Mouse (Mus musculus) adrenal gland, postnatal 36 days (tissue): ENCODE measurements around the gene B3gat1. TPM values are rescaled to one million over a fixed set of nuclear protein-coding genes. Genes with fewer than 3 reads are reported as not detected.

ENCODE experiments used
- DNase-seq, 2 experiments: peaks; one replicate each; pipeline ENCODE4 v3.0.0; 2021; ENCODE audit warnings: mixed read lengths in 1 of 2
- long read RNA-seq, 2 experiments: library from polyadenylated mRNA; stranded (forward); transcript quantifications; one replicate each; pipeline ENCODE4 v2.0.0; 2021; ENCODE audit warnings: borderline sequencing depth in 2 of 2
- total RNA-seq, 2 experiments: library from RNA; stranded (reverse); gene quantifications; 2 replicates each; pipeline ENCODE4 v1.2.3; 2021

The B3gat1 gene
- total RNA-seq, result under 1 TPM; 0.69 to 0.73 TPM
- long read RNA-seq, experiment 1, result 0 reads
- long read RNA-seq, experiment 2, result 0 reads

DNA sequence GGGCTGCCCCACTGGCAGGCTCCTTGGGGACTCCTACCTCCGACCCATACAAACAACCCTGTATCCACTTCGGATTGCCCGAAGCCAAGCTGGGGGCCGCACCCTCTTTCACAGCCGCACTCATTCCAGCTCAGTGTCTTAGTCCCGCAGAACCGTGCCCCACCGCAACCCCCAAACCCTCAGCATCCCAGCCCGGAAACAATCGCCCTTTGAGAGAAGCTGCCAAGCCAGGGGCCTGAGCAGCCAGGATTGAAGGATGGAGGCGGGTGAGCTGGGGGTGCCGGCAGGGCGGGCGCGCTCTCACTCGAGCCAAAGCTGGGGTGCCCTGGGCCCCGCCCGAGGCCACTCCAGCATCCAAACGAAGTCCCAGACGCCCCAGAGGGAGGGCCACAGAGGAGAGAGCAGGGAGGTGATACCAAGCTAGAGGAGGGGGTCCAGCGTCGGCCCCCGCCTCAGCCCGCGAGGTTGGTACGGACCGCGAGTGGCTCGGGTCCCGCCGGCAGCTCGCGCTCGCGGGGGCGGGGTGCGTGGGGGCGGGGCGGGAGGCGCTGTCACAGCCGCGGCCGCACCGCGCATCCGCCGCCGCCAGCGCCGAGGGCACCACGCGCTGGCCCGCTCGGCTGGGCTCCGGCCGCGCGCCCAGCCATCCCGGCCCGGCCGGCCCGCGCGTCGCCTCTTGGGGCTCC, at the start of gene B3gat1:
TSS of gene B3gat1 (plus strand) at position 523 of the 686 bp plus-strand sequence.
- peak in 1 of 2 experiments; percentile 19 for DNase-seq

DNA sequence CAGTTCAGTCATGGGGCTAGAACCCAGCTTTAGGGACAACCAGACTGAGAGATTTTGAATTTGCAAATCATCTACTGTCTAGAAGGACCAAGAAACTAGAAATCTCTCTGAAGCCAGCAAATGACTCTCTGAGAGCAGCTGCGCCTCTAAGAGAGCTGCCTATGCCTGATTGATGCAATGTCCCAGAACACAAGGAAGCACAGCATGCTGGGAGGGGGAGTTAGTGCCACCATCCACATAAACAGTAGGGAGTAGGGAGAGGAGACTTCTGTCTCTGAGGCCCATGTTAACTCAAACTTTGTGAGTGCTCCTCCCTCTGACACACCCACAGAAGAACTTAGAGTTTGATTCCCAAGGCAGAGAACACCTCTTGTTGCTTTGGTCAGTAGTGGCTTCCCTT, 44.4 kb upstream of the B3gat1 start:
- DNase-seq, result no peak

DNA sequence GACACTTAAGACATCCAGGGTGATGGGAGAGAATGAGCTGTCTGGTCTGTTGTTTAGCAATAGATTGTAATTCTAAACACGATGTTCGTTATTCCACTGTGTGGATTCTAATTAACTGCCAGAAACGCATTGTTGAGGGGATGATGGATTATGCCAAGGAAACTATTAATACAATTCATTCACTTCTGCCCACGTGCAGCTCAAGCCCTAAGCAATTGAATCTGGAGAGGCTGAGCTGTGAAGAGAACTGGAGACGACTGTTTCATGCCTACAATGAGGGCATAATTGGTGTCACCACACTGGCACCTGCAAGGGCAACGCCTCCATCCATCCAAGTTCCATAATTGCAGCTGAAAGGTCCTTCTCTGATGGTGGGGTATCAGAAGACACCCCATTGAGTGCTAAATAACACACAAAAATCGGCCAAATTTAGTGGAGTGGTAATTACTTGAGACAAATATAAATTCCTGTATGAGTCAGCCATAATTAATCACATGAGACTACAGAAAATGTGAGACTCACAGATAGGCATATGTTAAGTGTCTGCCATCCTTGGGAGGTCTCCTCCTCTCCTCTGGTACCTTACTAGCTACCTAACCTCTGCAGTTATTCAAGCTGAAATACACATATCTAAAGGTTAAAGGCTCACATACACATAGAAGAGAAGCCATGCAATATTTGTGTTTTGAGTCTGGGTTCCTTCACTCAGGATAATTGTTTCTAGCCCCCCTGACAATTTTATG, 43.4 kb upstream of the B3gat1 start:
- no peak for DNase-seq

DNA sequence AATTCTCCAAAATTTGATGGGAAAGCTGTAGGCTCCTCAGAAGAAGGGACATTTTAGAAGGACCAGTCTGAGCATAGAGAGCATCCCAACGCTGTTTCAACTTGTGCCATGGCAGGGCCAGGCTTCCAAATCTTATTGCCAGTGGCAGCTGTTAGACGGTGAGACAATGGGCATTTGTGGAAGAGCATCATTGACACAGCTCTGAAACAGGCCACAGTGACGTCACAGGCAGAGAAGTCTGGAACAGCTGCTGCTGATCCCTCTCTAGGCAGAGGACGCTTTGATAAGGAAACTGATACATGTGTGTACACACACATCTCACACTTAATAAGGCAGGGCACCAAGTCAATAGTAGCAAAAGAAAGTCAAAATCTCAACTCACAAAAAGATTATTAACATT, 40.9 kb upstream of the B3gat1 start:
- no peak for DNase-seq

GRCm38 (mm10) chr9:26694656-26695055, 38.9 kb upstream of the B3gat1 start:
- DNase-seq, result no peak

- DNase-seq, result no peak
These were observed 38.4 kb upstream of the B3gat1 start for GRCm38 (mm10) chr9:26695178-26695577.

- no peak for DNase-seq
These were observed 35.2 kb upstream of the B3gat1 start for GRCm38 (mm10) chr9:26698286-26698685.

DNA sequence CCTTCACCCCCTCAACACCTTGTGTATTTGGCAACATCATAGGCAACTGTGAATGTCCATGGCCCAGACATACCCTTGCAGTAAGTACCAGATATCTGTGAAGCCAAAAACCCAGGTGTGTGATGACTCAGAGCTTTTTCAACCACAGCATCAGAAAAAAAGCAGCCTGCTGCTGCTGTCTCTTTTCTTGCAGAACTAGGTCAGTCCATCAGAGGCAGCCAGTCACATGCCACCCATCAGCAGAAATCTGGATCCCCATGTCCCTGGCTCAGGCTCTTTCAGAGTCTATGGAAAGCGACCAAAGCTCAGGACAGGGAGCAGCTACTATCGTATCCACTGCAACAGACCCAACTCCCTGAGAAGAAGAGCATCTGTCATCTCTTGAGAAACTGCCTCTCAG, 33.2 kb upstream of the B3gat1 start:
- no peak for DNase-seq

DNA sequence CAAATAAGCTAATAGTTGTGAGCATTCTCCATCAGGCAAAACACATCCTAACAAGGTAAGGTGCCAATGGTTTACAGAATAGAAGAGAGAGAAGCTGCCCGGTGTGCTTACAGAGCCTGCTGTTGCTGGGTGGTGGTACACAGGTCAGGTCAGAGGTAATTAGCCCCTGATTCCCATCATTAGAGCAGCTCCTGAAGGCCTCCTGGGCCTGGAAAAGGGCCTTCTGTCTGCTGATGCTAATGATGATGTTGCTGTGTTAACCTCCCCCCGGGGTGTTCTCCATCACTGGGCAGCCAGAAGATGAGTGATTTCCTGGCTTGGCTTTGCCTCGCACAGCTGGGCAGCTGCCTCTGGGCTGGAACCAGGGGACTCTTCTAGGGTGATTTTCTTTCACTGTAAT, 15.1 kb upstream of the B3gat1 start:
- no peak for DNase-seq

DNA sequence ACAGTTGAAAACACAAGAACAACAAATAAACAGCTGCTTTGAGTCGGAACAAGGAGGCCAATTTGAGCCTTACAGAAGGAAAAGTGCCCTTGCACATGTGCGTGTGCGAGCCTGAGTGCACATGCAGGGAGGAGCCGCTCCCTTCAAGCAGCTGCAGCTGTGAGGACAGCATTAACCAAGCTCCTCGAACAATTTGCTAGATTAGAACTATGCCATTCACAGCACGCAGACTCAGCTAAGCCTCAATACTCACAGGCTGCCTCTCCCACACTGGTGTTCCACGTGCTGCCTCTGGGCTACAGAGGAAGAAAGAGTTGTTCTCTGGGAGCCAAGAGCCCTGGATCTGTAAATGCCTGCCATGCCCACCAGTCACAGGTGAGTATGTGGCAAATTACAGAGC, 11.8 kb upstream of the B3gat1 start:
- no peak for DNase-seq

DNA sequence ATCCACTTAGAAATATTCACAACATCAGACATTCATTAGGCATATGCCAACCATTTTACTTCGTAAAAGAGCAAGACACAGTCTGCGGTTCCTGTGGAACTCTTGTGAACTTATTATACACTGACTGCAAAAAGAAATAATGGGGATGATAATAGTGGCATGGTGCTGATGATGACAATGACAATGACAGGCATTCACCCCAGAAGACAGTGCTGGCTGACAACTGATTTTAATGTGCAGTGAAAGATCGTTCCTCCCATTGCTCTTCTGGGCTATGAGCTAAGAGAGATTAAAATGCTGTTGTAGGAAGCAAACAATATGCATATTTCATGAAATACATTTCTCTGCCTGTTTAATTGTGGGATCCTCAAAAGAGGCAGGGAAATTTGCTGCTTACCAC, 7.8 kb upstream of the B3gat1 start:
- DNase-seq, result no peak

- peak; percentile 24 to 45 for DNase-seq
These were observed 6.1 kb upstream of the B3gat1 start for GRCm38 (mm10) chr9:26727445-26727844.

DNA sequence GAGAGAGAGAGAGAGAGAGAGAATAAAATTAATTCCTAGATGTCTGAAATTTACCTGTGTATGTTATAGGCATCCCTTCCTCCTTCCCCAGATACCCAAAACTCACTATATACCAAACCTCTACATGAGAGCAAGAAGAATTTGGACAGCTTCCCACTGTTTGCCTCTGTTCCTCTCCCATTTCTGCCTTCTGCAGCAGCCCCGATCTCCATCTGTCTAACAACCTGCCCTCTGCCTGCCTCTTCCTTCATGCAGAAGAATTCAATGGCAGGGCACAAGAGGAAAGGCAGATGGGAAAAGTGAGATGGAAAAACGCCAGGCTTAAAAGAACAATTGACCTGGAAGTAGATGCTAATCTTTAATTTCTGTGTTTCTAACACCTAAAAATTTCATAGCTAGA, 5.0 kb upstream of the B3gat1 start:
- DNase-seq, result no peak

- no peak for DNase-seq
These were observed 458 bp downstream of the B3gat1 start for GRCm38 (mm10) chr9:26733986-26734385.

- no peak for DNase-seq
These were observed 3.6 kb downstream of the B3gat1 start for GRCm38 (mm10) chr9:26737116-26737515.

- DNase-seq, result no peak
These were observed 9.3 kb downstream of the B3gat1 start for GRCm38 (mm10) chr9:26742817-26743216.

DNA sequence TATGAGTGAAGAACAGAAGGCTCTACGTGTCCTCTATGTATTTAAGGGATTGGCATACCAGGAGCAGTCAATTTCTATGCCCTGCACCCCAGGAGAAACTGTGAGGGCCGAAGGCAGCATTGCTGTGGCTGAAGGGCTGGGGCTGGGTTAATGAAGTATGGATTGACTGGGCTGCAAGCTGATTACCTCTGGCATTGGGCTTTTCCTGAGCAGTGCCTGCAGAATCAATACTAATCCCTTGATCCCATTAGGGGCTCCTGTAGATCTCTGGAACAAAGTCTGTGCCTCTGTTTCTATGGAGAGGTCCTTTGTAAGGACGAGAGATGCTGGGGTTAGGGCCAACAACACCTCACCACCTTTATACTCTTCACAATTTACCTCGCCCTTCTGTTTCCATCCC, 13.6 kb downstream of the B3gat1 start:
- no peak for DNase-seq

GRCm38 (mm10) chr9:26748893-26749292, 15.4 kb downstream of the B3gat1 start:
- DNase-seq, result no peak

DNA sequence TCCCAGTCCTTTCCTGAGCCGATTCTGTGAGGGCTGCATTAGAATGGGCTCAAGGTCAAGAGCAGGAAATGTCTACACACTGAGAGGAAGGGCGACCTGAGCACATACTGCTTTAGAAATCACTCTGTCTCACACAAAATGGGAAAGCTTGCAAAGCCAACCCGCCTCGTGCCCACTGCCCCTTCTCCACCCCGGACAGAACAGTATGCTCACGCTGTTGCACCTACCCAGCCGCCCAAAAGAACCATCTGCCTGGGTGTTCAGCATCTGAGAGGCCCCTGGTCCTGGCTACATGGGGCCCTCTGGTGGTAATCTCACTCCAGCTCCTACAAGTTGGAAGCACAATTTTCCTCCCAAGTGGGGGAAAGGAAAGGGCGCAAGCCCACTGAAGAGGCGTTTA, 26.6 kb downstream of the B3gat1 start:
- peak; percentile 43 to 65 for DNase-seq

GRCm38 (mm10) chr9:26760576-26760975, 27.0 kb downstream of the B3gat1 start:
- peak; percentile 18 to 43 for DNase-seq

- DNase-seq, result no peak
These were observed 28.9 kb downstream of the B3gat1 start for GRCm38 (mm10) chr9:26762477-26762876.

GRCm38 (mm10) chr9:26768181-26768580, 34.7 kb downstream of the B3gat1 start:
- DNase-seq, result no peak

GRCm38 (mm10) chr9:26775700-26776099, 42.2 kb downstream of the B3gat1 start:
- DNase-seq, result no peak
